Mouse (Mus musculus) heart, adult 11 months (tissue): ENCODE data around the gene Cenpx.
A peak's percentile ranks its signal among the peaks of the same experiment; 100 is the strongest.
"Not testable (repeated sequence)": the region's sequence is repeated elsewhere in the genome, so short reads cannot be mapped to it uniquely, and the experiment has no call there.

Experiments used
- DNase-seq: peaks from one replicate; pipeline ENCODE4 v3.0.0; 2022

Gene Cenpx

DNA sequence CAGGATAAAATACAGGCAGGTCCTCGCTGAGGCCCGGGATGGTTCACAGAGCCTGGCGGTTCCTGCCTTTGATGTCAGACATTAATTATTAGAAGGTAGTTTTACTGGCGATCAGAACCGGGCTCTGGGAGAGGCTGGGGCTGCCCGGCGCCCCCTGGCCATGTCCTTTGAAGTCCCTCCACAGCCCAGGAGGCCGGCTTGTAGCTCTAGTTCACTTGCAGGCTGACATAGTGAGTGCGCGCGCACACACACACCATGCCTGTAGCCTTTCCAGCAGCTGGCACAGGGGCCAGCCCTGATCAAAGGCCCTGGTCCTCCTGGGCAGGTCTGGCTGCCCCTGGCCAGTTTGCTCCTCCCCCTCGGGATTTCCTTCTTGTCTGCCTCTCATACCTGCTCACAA, 17.9 kb downstream of the Cenpx start:
- DNase-seq = no peak

DNA sequence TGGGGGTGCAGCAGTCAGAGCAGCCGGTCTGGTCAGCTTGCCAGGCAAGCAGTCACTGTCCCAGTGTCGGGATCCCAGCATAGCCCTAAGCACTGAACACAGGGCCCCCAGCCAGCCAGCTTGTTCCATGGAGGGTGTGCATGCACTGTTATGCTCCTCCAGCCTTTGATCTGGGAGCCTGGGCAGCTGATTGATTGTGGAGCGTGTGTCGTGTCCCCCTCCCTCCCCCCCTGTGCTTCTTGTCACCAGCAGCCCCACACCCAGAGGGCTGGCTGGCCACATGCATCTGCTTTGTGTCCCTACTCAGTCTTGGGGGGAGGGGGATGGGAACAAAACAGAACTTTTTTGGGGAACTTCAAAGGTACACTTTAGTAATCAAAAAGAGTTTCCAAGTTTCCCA, 18.4 kb downstream of the Cenpx start:
- DNase-seq = no peak

DNA sequence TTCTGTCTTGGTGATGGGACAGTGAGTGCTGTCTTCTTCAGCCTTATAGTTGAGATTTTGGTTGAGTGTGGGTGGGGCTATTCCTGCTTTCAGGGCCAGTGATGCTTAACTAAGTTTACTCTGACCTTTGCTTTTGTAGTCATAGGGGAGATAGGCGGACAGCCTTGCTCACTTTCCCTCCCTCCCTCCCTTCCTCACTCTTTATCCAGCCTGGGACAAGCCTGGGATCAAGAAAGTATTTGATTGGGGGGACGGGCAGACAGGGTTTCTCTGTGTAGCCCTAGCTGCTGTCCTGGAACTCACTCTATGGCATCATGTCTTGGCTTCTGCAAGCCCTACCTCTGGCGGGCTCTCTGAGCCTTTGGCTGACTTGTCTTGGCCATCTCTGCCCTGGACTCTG, 20.1 kb downstream of the Cenpx start:
- no peak for DNase-seq

DNA sequence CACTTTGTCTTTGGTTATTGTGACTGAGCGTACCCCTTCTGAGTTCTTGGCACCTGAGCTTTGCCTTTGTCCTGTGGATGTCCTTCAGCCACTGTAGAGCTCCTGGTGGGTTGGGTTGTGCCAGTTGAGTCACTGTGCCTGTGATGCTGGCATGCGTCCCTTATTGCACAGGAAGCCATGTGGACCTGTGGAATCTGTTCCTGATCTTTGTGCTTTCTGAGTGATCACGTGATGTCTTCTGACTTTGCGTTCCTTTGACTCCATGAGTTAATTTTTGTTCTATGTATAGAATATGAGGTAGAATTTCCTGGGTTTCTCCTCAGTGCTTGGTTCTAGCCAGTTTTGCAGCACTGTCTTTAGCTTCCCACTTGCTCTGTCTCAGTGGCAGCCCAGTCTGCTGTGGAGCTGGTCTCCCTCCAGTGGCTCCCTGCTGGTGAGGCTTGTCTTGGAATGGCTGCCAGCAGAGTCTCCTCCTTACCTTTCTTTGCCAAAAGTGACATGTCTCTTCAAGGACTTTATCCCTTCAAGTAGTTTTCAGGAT, 21.0 kb downstream of the Cenpx start:
- DNase-seq = no peak

DNA sequence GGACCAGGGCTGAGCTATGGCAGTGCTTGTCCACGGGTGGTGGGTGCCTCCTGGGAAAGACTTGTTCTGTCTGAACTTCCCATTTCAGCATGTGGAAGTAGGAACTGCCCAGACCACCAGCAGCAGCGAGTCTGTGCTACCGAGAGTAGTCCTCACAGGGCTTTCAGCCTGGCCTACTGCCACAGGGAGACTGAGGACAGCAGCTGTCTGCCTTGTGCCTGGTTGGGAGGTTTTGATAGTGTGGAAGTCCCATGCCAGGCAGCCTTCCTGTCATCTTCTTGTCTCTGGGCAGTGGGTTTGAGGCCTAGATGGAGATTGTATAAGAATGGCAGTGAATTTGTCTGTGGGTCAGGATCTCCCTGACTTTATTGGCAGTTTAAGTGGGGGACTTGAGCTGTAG, 24.2 kb downstream of the Cenpx start:
- no peak for DNase-seq

DNA sequence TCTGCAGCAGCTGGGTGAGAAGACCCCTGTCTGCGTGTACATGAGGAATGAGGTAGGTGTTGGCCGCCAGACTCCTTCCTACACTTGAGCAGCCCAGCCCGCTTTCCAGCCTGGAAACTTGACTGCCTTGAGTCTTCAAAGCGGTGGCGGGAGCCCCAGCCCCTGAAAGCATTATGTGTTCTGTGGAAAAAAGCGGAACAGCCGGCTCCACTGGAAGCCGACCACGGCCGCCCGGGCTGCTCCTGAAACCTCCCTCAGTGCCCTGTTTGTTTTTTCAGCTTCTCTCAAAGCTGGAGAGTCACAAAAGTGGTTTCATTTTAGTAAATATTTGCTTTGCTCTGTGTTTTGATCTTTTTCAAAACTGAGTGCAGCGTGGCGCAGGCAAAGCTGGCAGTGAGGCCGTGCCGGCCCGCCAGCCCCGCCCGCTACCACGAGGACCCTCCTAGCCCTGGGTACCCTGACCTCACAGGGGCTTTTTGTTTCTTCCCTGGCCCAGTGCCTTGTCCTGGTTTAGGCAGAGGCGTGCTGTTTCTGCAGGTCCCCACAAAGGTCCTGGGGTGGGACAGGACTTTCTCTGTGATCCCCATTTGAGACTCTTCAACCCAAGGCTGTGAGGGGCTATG, 26.8 kb downstream of the Cenpx start:
- DNase-seq = no peak

DNA sequence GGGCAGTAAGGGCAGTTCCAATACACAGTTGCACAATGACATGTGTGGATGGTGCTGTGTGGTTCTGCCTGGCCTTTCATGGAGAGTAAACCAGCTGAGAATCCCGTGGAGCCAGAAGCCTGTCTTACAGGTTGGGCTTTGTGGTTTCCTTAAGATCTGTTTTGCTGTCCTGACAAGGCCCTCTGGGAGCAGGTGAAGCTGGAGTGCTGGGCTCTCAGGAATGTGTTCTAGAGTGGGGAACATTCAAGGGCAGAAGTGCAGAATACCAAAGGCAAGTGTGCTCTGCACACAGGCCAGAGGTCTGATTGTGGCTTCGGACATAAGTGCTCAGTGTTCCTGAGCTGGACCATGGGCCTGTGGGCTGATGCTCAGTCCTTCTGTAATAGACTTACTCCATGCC, 28.9 kb downstream of the Cenpx start:
- DNase-seq = no peak

DNA sequence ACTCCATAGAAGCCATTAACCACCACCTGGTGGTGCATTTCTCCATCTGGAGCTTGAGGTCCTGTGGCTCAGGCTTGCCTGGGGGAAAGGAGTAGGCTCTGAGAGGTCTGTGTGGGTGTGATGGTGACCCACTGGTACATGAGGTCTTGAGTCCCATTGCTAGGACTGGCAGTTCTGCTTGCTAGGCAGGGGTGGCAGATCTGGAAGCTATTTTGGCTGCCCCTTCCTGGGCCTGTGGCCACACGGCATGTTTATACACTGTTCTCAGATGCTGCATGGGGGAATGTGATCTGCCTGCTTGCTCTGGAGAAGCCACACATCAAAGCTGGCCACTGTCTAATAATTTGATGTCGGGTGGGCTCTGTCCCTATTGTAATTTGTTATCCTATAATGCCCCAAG, 29.5 kb downstream of the Cenpx start:
- no peak for DNase-seq

DNA sequence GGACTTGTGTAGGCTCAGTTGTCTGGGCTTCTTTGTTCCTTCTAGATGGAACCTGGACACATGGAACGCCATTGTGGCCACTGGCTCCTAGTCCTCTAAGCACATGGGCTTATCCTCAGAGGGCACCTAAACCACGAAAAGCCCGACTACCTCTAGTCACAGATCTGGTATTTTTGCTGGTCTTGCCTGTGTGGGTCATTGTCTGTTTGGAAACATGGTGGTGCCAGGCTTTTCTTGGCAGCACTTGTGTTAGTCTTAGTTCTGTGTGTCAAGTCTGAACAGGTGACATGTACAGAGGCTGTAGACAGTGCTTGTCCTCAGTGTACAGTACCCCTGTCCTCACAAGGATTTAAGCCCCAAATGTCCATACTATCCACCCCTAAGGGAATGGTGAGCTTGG, 30.0 kb downstream of the Cenpx start:
- DNase-seq = no peak

DNA sequence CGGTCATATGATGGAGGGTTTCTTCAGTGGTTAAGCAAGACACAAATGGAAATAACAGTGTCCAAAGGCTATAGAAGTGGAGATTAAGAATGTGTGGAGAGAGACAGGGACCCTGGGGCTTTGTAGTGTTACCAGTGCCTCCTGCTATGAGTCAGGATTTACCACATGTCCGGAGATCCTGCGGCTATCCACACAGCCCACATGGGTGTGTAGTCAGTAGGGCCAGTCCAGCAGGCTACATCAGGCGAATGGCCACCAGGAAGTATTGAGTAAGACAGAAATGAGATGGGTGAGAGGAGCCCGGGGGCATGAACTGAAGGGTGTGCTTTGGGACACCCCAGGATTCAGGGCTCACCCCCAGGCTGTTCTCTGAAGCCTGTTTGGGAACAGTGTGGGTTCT, 30.9 kb downstream of the Cenpx start:
- DNase-seq = no peak

DNA sequence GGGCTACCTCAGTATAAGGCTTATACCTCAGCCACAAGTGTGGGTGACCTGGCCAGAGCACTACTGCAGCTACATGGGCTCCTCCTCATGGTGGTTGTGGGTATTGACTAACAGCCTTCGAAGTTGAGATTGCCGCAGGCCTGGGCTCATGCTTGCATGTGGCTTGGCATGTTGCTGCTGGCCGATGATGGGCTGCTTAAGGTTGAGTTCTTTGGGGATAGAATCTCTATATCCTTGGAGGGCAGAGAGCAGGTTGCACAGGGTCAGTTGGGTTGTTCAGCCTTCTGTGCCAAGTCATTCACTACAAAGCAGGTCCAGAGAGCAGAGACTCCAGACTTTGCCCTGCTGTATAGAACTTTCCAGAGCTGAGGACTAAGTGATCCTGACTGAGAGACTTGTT, 33.6 kb downstream of the Cenpx start:
- DNase-seq = no peak

DNA sequence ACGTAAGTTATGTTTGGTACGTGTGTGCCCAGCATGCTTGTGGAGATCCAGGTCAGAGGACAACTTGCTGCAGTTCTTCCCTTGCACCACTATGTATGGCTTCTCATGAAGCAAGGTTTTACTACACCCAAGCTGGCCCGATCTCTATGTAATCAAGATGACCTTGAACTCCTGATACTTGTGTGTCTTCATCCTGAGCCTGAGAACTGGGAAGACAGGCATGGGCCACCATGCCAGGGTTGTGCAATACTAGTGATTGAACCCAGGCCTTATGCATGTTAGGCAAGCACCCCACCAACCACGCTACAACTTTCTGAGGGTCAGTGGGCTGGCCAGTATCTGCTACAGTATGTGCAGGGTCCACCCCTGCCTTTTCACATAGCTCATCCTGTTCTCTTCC, 36.6 kb downstream of the Cenpx start:
- no peak for DNase-seq

DNA sequence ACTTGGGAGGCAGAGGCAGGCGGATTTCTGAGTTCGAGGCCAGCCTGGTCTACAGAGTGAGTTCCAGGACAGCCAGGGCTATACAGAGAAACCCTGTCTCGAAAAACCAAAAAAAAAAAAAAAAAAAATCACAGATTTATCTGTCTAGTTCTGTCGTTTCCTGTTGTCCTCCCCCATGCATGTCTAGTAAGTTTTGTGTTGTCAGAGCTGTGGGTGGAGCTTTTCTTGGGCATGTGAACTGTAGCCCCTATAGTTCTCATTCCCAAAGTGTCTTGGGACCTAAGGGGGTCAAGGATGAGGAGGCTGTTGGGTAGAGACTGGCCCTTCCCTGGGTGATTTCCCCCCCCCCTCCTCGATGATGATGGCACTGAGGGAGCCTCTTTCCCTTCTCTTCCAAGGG, 37.7 kb downstream of the Cenpx start:
- not testable (repeated sequence) for DNase-seq

DNA sequence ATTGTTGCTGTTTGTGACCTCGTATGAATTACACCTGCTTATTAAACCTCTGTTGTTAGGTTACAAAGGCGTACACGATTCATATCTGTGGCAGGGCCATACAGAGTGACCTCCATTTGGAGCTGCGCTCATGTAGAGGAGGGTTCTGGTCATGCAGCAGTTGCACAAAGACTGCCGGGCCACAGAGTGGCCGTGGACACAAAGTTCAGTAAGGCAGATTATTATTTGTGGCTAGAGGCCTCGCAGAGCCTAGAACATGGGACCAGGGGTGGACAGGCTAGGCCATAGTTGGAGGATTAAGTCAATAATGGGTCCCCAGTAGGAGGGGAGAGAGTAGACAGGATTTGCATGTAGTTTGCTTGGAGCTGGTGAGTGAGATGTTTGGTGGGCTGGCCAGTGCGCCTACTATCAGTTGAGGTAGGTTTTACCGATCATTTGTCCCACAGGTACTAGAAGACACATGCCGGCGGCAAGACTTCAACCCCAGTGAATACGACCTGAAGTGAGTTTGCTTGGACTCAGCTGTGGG, 39.9 kb downstream of the Cenpx start:
- DNase-seq = no peak

DNA sequence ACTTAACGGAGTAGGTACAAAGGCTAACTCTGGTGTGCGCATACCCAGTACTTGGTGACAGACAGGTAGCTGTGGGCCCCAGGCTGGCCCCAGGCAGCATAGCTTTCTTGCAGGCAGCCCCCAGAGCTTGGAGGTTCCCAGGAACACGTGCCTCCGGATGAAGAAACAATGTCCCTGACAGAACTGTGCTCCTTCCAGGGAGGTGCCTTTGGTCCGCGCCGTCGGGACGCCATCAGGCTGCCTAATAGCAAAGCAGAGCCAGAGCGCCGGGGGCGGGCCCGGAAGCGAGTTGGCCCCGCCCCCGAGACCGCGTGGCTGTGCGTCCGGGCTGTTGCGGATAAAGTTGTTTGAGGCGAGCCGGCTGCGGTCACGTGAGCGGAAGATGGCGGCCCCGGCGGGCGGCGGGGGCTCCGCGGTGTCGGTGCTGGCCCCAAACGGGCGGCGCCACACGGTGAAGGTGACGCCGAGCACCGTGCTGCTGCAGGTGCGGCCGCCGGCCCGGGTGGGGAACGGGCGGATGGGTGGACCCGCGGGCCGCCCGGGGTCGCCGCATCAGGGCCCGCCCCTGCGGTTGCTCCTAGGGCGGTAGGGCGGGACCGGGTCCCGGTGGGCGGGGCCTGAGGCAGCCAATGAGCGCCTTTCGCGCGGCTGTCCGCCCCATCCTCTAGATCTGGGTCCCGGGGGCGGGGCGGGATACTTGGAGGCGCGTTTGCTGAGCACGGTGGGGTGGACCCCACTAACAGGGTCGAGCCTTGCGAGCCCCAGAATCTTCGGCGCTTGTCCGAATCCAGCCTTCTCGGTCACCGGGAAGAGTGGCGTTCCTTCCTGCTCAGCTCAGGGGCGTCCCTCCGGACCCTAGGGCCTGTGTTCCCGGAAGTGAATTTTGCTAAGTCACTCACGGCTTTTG, 40.6 kb downstream of the Cenpx start, which contains the start of gene Aspscr1:
Gene Aspscr1, plus strand, starts transcription at position 287 of the 907 bp plus-strand sequence.
- peak; percentile 100 for DNase-seq

DNA sequence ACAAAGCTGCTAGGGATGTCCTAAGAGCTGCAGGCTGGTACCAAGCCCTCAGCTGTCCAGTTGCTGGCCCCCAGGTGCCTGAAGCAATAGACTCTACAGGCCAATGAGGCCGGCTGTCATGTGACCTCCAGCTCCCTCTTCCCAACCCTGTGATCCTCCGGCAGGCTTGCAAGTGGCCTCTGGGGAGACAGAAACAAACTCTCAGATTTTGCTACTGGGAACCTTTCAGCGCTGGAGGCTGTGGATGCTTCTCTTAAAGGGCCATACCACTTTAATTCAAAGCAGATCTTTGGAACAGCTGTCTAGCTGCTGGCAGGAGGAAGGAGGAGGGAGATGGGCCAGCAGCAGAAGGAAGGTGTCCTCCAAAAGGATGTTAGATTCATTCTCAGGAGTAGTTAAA, 46.9 kb downstream of the Cenpx start:
- DNase-seq = peak; percentile 95

DNA sequence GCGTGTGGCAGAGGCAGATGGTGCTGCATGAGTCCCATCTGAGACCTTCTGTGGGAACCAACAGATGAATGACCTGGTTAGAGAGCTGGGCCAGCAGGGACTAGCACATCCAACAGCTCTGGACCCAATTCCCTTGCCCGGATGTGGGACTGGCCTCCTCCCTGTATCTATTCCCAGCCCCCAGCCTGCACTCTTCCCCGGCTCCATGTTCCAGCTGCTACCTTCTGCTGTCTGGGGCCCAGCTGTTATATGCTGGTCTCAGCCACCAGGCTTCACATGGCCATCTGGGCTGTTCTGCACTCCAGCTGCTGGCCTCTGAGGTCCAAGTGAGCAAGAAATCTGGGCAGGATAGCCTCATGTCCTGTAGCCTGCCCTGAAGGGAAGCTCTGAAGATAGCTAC, 48.1 kb downstream of the Cenpx start:
- peak; percentile 99 for DNase-seq

DNA sequence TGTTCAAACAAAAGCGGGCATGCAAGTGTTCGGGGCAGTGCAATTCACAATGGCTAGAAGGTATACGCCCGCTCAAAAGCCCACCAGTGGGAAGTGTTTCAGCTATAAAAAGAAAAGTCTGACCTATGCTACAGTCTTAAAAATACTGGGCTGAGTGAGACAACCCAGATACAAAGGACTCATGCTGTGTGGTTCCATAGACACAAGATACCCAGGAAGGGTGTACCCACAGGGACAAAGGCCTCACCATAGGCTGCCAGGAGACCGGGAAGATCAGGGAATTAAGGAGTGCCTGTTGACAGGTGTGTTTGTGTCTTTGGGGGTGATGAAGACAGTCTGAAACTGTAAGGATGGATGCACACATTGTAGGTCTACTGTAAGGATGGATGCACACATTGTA, 49.8 kb downstream of the Cenpx start:
- no peak for DNase-seq

DNA sequence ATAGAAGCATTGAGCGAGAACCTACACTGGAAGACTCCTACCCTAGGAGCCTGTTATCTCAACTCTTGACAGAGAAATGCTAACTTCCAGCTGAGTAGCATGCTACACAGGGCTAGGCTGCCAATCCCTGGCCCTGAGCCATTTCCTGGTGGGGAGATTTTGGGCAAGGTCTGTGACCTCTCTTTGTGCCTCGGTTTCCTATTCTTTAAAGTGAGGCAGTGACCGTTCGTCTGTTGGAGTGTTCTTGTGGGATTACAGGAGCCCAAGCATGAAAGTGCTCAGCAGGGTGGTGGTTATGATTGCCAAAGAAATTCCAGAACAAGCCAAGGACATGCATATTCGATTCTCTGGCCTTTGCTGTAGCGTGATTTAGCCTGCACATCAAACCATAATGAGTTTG, 50.8 kb downstream of the Cenpx start:
- no peak for DNase-seq

DNA sequence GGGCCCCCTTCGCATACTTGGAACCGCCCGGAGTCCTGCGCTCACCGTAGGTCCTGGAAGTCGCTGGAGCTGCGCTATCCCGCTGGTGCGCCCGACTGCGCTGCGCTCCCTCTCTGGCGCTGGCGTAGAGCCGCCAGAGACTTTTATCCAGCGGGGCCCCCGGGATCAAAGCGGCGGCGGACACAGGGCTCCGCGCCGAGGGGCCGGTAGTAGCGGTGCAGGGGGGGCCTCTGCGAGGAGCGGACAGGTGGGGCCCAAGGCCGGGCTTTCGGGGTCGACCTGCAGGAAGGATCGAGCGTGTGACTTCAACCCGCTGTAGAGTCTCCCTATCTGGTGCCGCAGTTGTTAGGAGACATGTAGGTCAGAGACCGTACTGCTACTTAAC, 52.5 kb downstream of the Cenpx start, which contains the start of gene Notum:
Gene Notum, minus strand, starts transcription at position 100 of the 385 bp plus-strand sequence.
- no peak for DNase-seq
